Mouse (Mus musculus) heart, embryonic 14.5 days (tissue): ENCODE results near the gene Got2. TPM values are rescaled to one million over a fixed set of nuclear protein-coding genes. Genes with fewer than 3 reads are reported as not detected.
"Not testable (repeated sequence)": the region's sequence is repeated elsewhere in the genome, so short reads cannot be mapped to it uniquely, and the experiment has no call there.

Experiments used
- ATAC-seq: fragments of 200-750 bp; cut with Nextera tagmentation; 2 replicates; pipeline ENCODE4 v1.8.0; 2017; ENCODE audit warnings: low read depth, moderate TSS enrichment; ENCODE audit not compliant: insufficient number of reproducible peaks, insufficient read depth, low FRiP score
- H3K27ac ChIP-seq, 2 experiments: fragments of 200-500 bp in 1 of 2; fragments of 300-500 bp in 1 of 2; sonication (generic) in 1 of 2; replicated peaks in 1 of 2; 2 replicates each; pipeline ENCODE4 v1.5.1; 2012 to 2014; ENCODE audit warnings: low read depth in 2 of 2, low read length in 2 of 2, control low read depth in 1 of 2, mild to moderate bottlenecking in 1 of 2, mixed read lengths in 1 of 2; ENCODE audit not compliant: control insufficient read depth in 1 of 2, insufficient read depth in 1 of 2
- H3K27me3 ChIP-seq: fragments of 300-500 bp; sonication (generic); 2 replicates; pipeline ENCODE4 v1.6.1; 2014; ENCODE audit warnings: mild to moderate bottlenecking, low read length, control low read depth; ENCODE audit not compliant: control insufficient read depth, insufficient read depth
- H3K36me3 ChIP-seq: fragments of 300-500 bp; sonication (generic); 2 replicates; pipeline ENCODE4 v1.6.1; 2014; ENCODE audit warnings: mild to moderate bottlenecking, control low read depth, low read length, mixed read lengths; ENCODE audit not compliant: control insufficient read depth, insufficient read depth
- H3K4me1 ChIP-seq, 2 experiments: fragments of 200-500 bp in 1 of 2; fragments of 300-500 bp in 1 of 2; sonication (generic) in 1 of 2; 2 replicates each; pipeline ENCODE4 v1.6.1; 2012 to 2014; ENCODE audit warnings: low read length in 2 of 2, control low read depth in 1 of 2, mixed read lengths in 1 of 2; ENCODE audit not compliant: control insufficient read depth in 2 of 2, insufficient read depth in 2 of 2
- H3K4me2 ChIP-seq: fragments of 300-500 bp; sonication (generic); 2 replicates; pipeline ENCODE4 v1.6.1; 2014; ENCODE audit warnings: mild to moderate bottlenecking, low read length
- H3K4me3 ChIP-seq, 2 experiments: fragments of 200-500 bp in 1 of 2; fragments of 300-500 bp in 1 of 2; sonication (generic) in 1 of 2; 2 replicates each; pipeline ENCODE4 v1.5.1; 2012 to 2014; ENCODE audit warnings: low read length in 2 of 2, mild to moderate bottlenecking in 2 of 2, control low read depth in 1 of 2, low read depth in 1 of 2, moderate library complexity in 1 of 2; ENCODE audit not compliant: control insufficient read depth in 1 of 2, insufficient read depth in 1 of 2
- H3K9ac ChIP-seq: fragments of 300-500 bp; sonication (generic); 2 replicates; pipeline ENCODE4 v1.6.1; 2014; ENCODE audit warnings: mild to moderate bottlenecking, low read length
- H3K9me3 ChIP-seq: fragments of 300-500 bp; sonication (generic); 2 replicates; pipeline ENCODE4 v1.6.1; 2016; ENCODE audit warnings: low read length, control low read depth; ENCODE audit not compliant: control insufficient read depth
- WGBS: fragments of 180-500 bp; shearing (Covaris S2); extraction: QIAGEN DNeasy Blood & Tissue Kit; methylation state at CpG from one replicate; pipeline ENCODE4 v1.1.7; 2014; 5-methylcytosine and 5-hydroxymethylcytosine counted together
- polyA plus RNA-seq: library from polyadenylated mRNA; unstranded; fragments of >200 nt; fragmentation: Nextera tagmentation; extraction: Ambion mirVana; gene quantifications from 2 replicates; pipeline ENCODE4 v1.2.1, GENCODE M21; 2014

Got2 gene
- polyA plus RNA-seq, 1 experiment from 2014 or later: 160 TPM

DNA sequence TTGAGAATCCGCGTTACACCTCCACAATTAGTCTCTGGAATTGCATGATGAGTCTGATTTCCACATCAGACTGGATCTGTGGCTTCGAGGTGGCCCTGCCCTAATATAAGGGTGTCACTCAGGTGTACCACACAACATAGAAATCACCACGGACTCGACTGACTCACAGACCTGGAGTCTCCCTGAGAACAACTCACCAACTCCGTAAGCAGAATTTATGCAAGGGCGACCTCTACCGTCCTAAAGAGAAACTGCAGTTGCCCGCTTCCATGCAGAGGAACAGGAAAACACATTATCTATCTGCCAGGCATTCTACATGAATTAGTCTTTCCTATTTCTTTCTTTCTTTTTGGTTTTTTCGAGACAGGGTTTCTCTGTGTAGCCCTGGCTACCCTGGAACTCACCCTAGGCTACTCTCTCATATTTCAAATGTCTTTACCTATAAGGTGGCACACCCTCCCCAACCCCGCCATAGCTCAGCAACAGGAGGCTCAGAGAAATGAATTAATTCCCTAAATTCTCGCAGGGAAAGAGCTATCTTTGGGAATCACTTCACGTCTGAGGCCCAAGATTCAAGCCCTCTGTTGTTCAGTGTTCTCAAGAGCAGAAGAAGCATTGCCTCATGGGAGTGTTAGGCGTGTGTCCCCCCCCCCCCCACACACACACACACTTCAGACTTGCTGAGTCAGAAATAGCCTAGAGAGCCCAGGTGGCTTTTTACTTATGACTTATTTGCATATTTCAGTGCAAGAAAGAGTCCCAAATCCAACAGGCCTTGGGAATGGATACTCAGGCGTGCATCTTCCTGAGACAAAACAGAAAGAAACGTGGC, 55.5 kb downstream of the Got2 start:
- peak overlapping the region; percentile 39 to 53 for H3K4me3 ChIP-seq
- H3K9ac ChIP-seq: peak overlapping the region; percentile 68
- peak; percentile 30; the same call in 1 of the 2 replicates for ATAC-seq
- no peaks in the 10 kb centered on the region for H3K27me3 ChIP-seq
- WGBS: 12% methylated on average over 16 of the region's 16 CpGs
- peak overlapping the region; percentile 70 for H3K4me2 ChIP-seq
- peaks cover 9 to 17% of the 10 kb centered on the region in 2 experiments for H3K4me1 ChIP-seq
- peak overlapping the region; percentile 19 to 33; a peak in 2 of 4 replicates for H3K27ac ChIP-seq
- H3K36me3 ChIP-seq: peaks cover 10% of the 10 kb centered on the region; the same call in 1 of the 2 replicates
- H3K9me3 ChIP-seq: no peaks in the 10 kb centered on the region

- 87% methylated on average over 3 of the region's 3 CpGs for WGBS
- ATAC-seq: no peak
Measured at GRCm38 (mm10) chr8:95830144-95830543, 58.2 kb downstream of the Got2 start.

GRCm38 (mm10) chr8:95825162-95825561, 63.2 kb downstream of the Got2 start, which contains the start of gene Sap18b:
Gene Sap18b (plus strand): TSS chr8:95825346.
- not testable (repeated sequence) for H3K4me3 ChIP-seq, H3K27ac ChIP-seq, H3K9ac ChIP-seq, ATAC-seq, H3K36me3 ChIP-seq, H3K27me3 ChIP-seq, H3K4me2 ChIP-seq, H3K9me3 ChIP-seq
- peaks cover 7 to 15% of the 10 kb centered on the region in 2 experiments for H3K4me1 ChIP-seq
- 42% methylated on average over 25 of the region's 25 CpGs for WGBS

More at GRCm38 (mm10) chr8:95830144-95830543, 58.2 kb downstream of the Got2 start:
- Histone ChIP-seq H3K27ac (no peak overlapping the region), H3K27me3 (no peaks in the 10 kb centered on the region), H3K4me2 (no peak overlapping the region), H3K36me3 (no peaks in the 10 kb centered on the region), H3K9me3 (no peaks in the 10 kb centered on the region), H3K9ac (no peak overlapping the region), H3K4me3 (no peak overlapping the region), H3K4me1 (peaks cover 11 to 21% of the 10 kb centered on the region in 2 experiments)

DNA sequence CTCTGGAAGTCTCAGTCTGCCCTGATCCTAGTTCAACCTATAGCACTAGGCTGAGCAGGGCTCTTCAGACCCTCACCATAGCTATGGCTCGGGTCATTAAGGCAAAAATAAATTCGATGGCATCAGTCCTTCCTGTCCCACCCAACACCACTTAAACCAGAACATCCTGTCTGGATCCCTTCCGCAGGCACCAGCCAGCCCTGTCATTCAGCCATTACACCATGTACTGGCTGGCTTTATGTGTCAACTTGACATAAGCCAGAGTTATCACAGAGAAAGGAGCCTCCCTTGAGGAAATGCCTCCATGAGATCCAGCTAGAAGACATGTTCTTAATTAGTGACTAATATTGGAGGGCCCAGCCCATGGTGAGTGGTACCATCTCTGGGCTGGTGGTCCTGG, 65.6 kb downstream of the Got2 start:
- Histone ChIP-seq H3K36me3 (no peaks in the 10 kb centered on the region), H3K4me3 (no peak overlapping the region), H3K9me3 (no peaks in the 10 kb centered on the region), H3K9ac (no peak overlapping the region), H3K4me1 (peaks cover 8 to 23% of the 10 kb centered on the region in 2 experiments), H3K4me2 (no peak overlapping the region), H3K27ac (peak overlapping the region; percentile 44 to 65), H3K27me3 (no peaks in the 10 kb centered on the region)
- 15% methylated on average over 3 of the region's 3 CpGs for WGBS
- peak; percentile 49 for ATAC-seq

DNA sequence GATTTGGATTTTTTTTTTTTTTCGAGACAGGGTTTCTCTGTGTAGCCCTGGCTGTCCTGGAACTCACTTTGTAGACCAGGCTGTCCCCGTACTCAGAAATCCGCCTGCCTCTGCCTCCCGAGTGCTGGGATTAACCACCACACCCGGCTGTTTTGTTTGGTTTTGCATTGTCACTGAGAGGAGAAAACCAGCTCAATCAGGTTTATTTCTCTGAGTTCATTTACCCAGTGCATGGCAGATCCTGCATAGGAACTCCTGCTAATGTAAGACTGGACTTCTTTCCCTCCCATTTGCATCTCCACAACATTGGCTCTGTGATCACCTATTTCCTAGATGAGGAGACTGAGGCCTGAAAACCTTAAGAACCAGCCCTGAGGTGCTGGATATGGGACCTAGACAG, 66.3 kb downstream of the Got2 start:
- H3K27me3 ChIP-seq: no peaks in the 10 kb centered on the region
- H3K9me3 ChIP-seq: no peaks in the 10 kb centered on the region
- no peak overlapping the region for H3K9ac ChIP-seq
- no peak overlapping the region for H3K4me2 ChIP-seq
- H3K27ac ChIP-seq: peak overlapping the region in 1 of 2 experiments; percentile 44; a peak in 2 of 4 replicates
- 77% methylated on average over 5 of the region's 5 CpGs for WGBS
- ATAC-seq: no peak
- H3K36me3 ChIP-seq: no peaks in the 10 kb centered on the region
- H3K4me1 ChIP-seq: peaks cover 13 to 26% of the 10 kb centered on the region in 2 experiments
- H3K4me3 ChIP-seq: no peak overlapping the region

- 81% methylated on average over 6 of the region's 6 CpGs for WGBS
- Histone ChIP-seq H3K27ac (no peak overlapping the region), H3K4me3 (no peak overlapping the region), H3K4me1 (peaks cover 15 to 34% of the 10 kb centered on the region in 2 experiments), H3K36me3 (no peaks in the 10 kb centered on the region), H3K27me3 (no peaks in the 10 kb centered on the region), H3K9me3 (no peaks in the 10 kb centered on the region), H3K9ac (no peak overlapping the region), H3K4me2 (no peak overlapping the region)
- ATAC-seq: no peak
Measured at GRCm38 (mm10) chr8:95821266-95821665, 67.1 kb downstream of the Got2 start.

- Histone ChIP-seq H3K36me3 (no peaks in the 10 kb centered on the region), H3K27ac (peak overlapping the region; percentile 86 to 90), H3K4me3 (no peak overlapping the region), H3K4me2 (peak overlapping the region; percentile 47), H3K9me3 (no peaks in the 10 kb centered on the region), H3K9ac (peak overlapping the region; percentile 60), H3K27me3 (no peaks in the 10 kb centered on the region), H3K4me1 (peaks cover 18 to 34% of the 10 kb centered on the region in 2 experiments)
- 18% methylated on average over 1 of the region's 1 CpGs for WGBS
- peak; percentile 81 for ATAC-seq
Measured at GRCm38 (mm10) chr8:95818211-95818610, 70.1 kb downstream of the Got2 start.
